Mouse (Mus musculus): ENCODE results near the gene Zscan5b. TPM values are rescaled to one million over a fixed set of nuclear protein-coding genes. Genes with fewer than 3 reads are reported as not detected.

Zscan5b gene
- not detected in 4 replicates for total RNA-seq (2023)

DNA sequence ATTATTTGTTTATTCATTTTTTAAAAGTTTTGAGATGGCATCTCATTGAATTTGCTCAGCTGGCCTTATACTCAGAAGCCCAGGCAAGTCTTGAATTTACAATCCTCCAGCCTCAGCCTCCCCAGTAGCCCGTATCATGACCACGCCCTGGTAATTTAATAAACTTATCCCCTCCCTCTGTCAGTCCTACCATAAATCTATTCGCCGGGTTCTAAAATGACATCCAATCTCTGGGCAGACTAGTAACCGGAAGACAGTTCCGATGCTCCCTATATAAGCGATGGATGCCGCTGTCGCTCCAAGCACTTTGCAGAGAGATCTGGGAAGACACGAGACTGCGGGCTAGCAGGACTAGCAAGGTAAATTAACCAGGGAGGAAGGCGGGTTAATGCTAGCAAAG is at the start of gene Zscan5b:
Gene Zscan5b, plus strand, starts transcription at position 301 of the 400 bp plus-strand sequence.

DNA sequence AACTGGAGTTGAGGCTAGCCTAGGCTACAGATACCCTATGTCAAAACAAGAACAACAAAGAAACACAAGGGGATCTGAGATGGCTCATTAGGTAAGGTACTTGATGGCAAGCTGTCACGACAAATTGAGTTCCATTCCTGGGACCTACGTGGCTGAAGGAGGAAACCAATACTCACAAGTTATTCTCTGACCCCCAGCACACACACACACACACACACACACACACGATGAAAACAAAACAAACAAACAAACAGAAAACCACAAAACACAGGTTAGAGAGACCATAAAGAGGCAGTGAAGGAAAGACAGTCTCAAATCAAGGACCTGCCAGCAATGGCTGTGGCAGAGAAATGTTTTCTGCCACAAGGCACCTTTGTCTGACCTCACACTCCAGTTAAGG is 25.3 kb upstream of the Zscan5b start, which contains the start of gene Galp:
Gene Galp, plus strand, starts transcription at position 301 of the 400 bp plus-strand sequence.

DNA sequence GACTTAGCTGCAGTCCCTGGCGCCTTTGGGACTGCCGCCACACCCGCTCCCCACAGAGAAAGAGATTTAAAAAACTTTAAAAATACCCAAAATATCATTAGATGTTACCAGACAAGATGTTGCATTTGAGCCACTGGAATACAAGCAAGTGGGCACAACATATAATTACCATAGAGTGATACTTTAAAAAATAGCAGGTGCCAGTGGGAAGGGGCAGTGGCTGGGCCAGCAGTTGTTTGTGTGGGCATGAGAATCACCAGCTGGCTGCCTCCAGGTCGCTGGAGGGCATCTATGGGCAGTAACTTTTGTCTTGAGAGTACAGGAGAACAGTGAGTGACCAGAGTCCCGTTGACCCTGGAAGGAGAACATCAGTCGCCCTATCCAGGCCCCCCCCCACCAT is 30.3 kb downstream of the Zscan5b start, which contains the start of gene Epp13:
Gene Epp13, plus strand, starts transcription at position 301 of the 400 bp plus-strand sequence.

DNA sequence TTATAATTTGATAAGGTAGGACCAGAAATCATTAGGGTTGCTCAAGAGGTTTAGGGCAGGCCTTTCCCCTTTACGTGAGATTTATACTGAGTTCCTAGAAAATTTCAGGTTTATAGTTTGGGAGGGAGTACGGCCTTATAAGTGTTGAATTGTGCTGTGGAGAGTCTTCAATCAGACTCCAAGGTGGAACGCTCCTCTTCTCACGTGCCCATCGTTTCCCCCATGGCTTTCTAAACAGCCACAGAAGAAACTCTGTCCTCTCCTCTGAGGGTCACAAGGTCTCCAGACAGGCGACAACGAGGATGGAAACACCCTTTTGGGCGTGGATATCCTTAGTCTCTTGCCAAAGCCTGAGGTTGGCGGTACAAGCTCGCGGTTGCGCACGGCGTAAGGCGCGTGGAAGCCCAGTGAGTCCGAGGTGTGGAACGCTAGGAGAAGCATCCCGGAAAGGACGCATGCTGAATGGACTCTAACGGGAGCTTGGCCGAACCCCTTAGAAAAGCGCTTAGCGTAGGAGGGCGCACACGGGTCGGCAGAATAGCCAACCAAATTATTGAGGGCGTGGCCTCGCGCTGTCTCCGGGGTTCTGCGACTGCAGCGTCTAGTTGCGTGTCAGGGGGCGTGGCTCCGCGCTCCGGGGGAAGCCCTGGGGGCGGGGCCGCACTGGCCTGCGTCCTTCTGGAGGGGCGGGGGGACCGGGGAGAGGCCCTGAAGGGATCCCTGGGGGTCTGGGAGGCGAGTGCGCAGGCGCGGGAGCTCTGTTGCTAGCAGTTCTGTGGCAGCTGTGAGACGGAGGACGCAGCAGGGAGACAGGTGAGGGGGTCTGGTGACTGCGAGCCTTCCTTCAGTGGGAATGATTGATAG is 64.0 kb downstream of the Zscan5b start, which contains the start of gene Zfp667:
Gene Zfp667, plus strand, starts transcription at position 738 of the 864 bp plus-strand sequence.

Other genes with a start within 250 kb of the Zscan5b start
- gene Vmn1r65, start 211.3 kb upstream of the Zscan5b start, total RNA-seq (2023): not detected in 4 replicates
- not detected in 4 replicates for gene Nlrp4c, start 177.1 kb upstream of the Zscan5b start, total RNA-seq (2023)
- gene Zfp787, start 66.3 kb upstream of the Zscan5b start, total RNA-seq (2023): 28.4 to 46.4 TPM (median 39.7 TPM) in 4 replicates
- gene Zfp444, start 50.1 kb upstream of the Zscan5b start, total RNA-seq (2023): 18.7 to 33.8 TPM (median 27.6 TPM) in 4 replicates
- gene Galp, start 25.2 kb upstream of the Zscan5b start, total RNA-seq (2023): not detected in 4 replicates
- not detected in 4 replicates for gene Epp13, start 30.4 kb downstream of the Zscan5b start, total RNA-seq (2023)
- gene Zfp667, start 64.3 kb downstream of the Zscan5b start, total RNA-seq (2023): 9.2 to 14.2 TPM (median 10.2 TPM) in 4 replicates
- 1.1 to 4.4 TPM (median 1.3 TPM) in 4 replicates for gene Zfp583, start 109.0 kb downstream of the Zscan5b start, total RNA-seq (2023)
- 0.25 to 0.63 TPM (median 0.53 TPM) in 4 replicates for gene Gm3854, start 121.5 kb downstream of the Zscan5b start, total RNA-seq (2023)
- 1.3 to 2.5 TPM (median 1.9 TPM) in 4 replicates for gene Zfp78, start 141.0 kb downstream of the Zscan5b start, total RNA-seq (2023)
- gene Zfp28, start 161.0 kb downstream of the Zscan5b start, total RNA-seq (2023): 3.2 to 7.0 TPM (median 5.5 TPM) in 4 replicates
- 1.2 TPM in 1 of 4 replicates, not detected in the others for gene Smim17, start 176.4 kb downstream of the Zscan5b start, total RNA-seq (2023)
- not detected in 4 replicates for gene Gm20715, start 188.0 kb downstream of the Zscan5b start, total RNA-seq (2023)
- not detected in 4 replicates for gene Olfr1344, start 216.4 kb downstream of the Zscan5b start, total RNA-seq (2023)
- gene Olfr1336, start 233.9 kb downstream of the Zscan5b start, total RNA-seq (2023): not detected in 4 replicates
- not detected in 4 replicates for gene Olfr1346, start 244.8 kb downstream of the Zscan5b start, total RNA-seq (2023)

Data from B cell, adult 62 days (primary cell).